Mouse (Mus musculus): ENCODE data around the gene Zmynd10. TPM values are rescaled to one million over a fixed set of nuclear protein-coding genes. Genes with fewer than 3 reads are reported as not detected.

Zmynd10 gene
- total RNA-seq, 2 experiments from 2014 or later = 1.0 to 1.1 TPM

DNA sequence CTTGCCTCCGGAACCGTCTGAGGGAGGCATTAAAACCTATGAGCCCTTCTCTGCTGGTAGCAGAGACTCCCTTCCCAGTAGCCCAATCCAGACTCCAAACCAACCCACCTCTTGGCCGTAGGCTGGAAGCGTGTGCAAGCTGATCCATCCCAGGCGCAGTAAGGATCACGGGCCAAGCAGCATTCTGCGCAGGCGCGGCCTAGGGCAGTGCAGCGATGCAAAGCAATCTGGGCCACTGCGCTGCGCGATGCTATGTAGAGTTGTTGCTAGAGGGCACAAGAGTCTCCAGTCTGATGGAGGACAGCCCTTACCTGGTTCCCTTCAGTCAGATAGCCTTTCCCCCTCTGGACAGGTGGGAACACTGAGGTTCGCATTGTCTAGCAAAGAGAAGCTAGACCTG lies 52.7 kb downstream of the Zmynd10 start:
- no peak for DNase-seq (ENCODE audit: low spot score in 2 of 2)

DNA sequence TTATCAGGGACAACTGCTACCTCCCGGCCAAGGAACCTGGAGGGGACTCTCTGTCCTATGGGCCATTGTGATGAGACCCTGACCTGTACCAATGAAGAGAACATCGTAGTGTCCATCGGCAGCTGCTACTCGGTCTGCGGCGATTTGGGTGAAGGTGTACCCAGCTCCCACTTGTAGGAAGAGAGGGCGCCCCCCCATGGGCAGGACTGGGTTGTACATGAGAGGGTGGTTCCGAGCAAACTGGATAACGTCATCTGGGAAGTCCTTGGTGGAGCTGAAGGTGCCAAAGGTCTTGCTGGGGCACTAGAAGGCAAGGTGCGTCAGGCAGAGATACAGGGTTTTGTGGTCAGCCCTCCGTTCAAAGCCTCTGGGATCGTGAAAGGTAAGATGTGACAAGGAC lies 53.6 kb downstream of the Zmynd10 start:
- no peak for DNase-seq (ENCODE audit: low spot score in 2 of 2)

Other genes with a start within 250 kb of the Zmynd10 start
- 10 to 100 TPM; 12.9 to 17.4 TPM for gene Hemk1, start 208.9 kb upstream of the Zmynd10 start, total RNA-seq (2021)
- gene 6430571L13Rik, start 206.7 kb upstream of the Zmynd10 start, total RNA-seq (2021) = 1 to 10 TPM in 1 of 2 experiments, under 1 TPM in 1; 0.30 to 1.3 TPM
- gene Cacna2d2, start 147.7 kb upstream of the Zmynd10 start, total RNA-seq (2021) = 1 to 10 TPM; 5.8 to 6.9 TPM
- 10 to 100 TPM; 40.0 to 49.5 TPM for gene Tmem115, start 13.4 kb upstream of the Zmynd10 start, total RNA-seq (2021)
- gene Cyb561d2, start 5.1 kb upstream of the Zmynd10 start, total RNA-seq (2021) = 10 to 100 TPM; 12.8 to 20.2 TPM
- gene Nprl2, start 5.1 kb upstream of the Zmynd10 start, total RNA-seq (2021) = 10 to 100 TPM; 25.8 to 30.9 TPM
- gene Rassf1, start 4.3 kb downstream of the Zmynd10 start, total RNA-seq (2021) = 10 to 100 TPM; 16.4 to 24.2 TPM
- gene Tusc2, start 16.0 kb downstream of the Zmynd10 start, total RNA-seq (2021) = 10 to 100 TPM; 53.9 to 54.3 TPM
- 10 to 100 TPM; 34.1 to 45.3 TPM for gene Hyal2, start 20.6 kb downstream of the Zmynd10 start, total RNA-seq (2021)
- 10 to 100 TPM in 1 of 2 experiments, 1 to 10 TPM in 1; 9.2 to 15.7 TPM for gene Hyal1, start 29.6 kb downstream of the Zmynd10 start, total RNA-seq (2021)
- gene Naa80, start 31.6 kb downstream of the Zmynd10 start, total RNA-seq (2021) = 10 to 100 TPM; 13.3 to 16.5 TPM
- 1 to 10 TPM; 1.4 to 1.7 TPM for gene Hyal3, start 33.5 kb downstream of the Zmynd10 start, total RNA-seq (2021)
- gene Ifrd2, start 40.3 kb downstream of the Zmynd10 start, total RNA-seq (2021) = 10 to 100 TPM; 38.0 to 41.1 TPM
- 1 to 10 TPM; 5.1 to 6.3 TPM for gene Sema3b, start 61.9 kb downstream of the Zmynd10 start, total RNA-seq (2021)
- gene Gnai2, start 88.1 kb downstream of the Zmynd10 start, total RNA-seq (2021) = 100 to 1,000 TPM; 238 to 263 TPM
- under 1 TPM; 0.33 to 0.64 TPM for gene Slc38a3, start 122.2 kb downstream of the Zmynd10 start, total RNA-seq (2021)
- under 1 TPM; 0.22 to 0.56 TPM for gene Gnat1, start 132.4 kb downstream of the Zmynd10 start, total RNA-seq (2021)
- gene Sema3f, start 163.2 kb downstream of the Zmynd10 start, total RNA-seq (2021) = 10 to 100 TPM; 30.2 to 34.1 TPM
- gene Rbm5, start 223.7 kb downstream of the Zmynd10 start, total RNA-seq (2021) = 100 to 1,000 TPM; 115 to 118 TPM

Measured in adrenal gland, adult 18-20 months (tissue).